Mouse (Mus musculus) lung, postnatal 0 days (tissue): ENCODE data around the gene 2010111I01Rik.

Experiments
- CTCF ChIP-seq: IDR thresholded peaks from 2 replicates; pipeline ENCODE4 v1.5.1; 2016; ENCODE audit warnings: antibody characterized with exemption, mild to moderate bottlenecking
- EP300 ChIP-seq: IDR thresholded peaks from 2 replicates; pipeline ENCODE4 v1.6.1; 2016; ENCODE audit warnings: antibody characterized with exemption, mild to moderate bottlenecking, control low read depth

- TF ChIP-seq CTCF (no peak), EP300 (peak; percentile 52; the same call in 1 of the 2 replicates)
Measured at GRCm38 (mm10) chr13:63154851-63155571, 190.3 kb downstream of the 2010111I01Rik start.
